Mouse (Mus musculus) spleen, adult 2 months (tissue): ENCODE data around the gene Hoxa2.

Experiments used
- CTCF ChIP-seq: fragments of 200-500 bp; IDR thresholded peaks from 2 replicates; pipeline ENCODE4 v1.5.1; 2011; ENCODE audit warnings: mild to moderate bottlenecking, inconsistent platforms; ENCODE audit not compliant: insufficient read depth, insufficient read length, insufficient replicate concordance; ENCODE audit errors: extremely low read depth
- POLR2A ChIP-seq: fragments of 200-500 bp; IDR thresholded peaks from 2 replicates; pipeline ENCODE4 v1.6.1; 2011; ENCODE audit warnings: low read depth, low read length, inconsistent platforms

- TF ChIP-seq POLR2A: no peak
- no peak for TF ChIP-seq CTCF
Observed at GRCm38 (mm10) chr6:52155471-52155870, 9.2 kb downstream of the Hoxa2 start.
